Mouse (Mus musculus): ENCODE results near the gene Fstl3.

Fstl3 gene

DNA sequence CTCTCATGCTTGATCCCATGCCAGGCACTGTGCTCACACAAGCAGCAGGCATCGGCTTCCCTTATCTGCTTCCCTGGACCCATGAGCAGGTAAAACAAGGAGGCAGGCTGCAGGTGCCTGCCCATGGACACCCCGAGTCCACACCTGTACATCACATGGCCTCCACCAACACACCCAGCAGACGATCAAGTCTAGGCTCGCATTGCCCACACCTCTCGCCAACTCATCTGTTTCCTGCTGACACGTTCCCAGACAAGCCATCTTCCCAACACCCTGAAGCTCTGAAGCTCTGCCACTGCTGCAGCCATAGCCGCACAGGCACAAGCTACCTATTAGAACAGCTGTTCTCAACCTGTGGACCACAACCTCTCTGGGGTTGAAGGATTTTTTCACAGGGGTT lies 12.8 kb upstream of the Fstl3 start:
- no peak for DNase-seq

DNA sequence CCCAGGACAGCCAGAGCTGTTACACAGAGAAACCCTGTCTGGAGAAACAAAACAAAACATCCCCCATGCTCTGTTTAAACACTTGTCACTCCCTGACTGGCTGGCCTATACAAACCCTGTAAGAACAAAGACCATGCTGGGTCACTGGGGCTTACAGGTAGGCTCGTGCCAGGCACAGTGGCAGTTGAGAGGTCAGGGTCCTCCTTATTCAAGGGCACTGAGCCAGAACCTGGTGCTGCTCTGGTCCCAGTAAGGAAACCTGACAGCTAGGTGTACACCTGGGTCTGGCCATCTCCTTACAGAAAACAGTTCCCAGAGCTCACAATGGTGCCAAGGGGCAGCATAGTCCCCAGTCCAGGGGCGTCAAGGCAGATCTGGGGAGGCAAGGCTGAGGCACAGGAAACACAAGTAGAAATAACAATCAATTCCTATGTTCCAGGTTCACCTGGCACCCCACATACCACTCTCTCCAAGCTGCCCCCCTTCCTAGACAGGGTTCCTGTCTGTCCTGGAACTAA lies 11.8 kb upstream of the Fstl3 start:
- no peak for DNase-seq

DNA sequence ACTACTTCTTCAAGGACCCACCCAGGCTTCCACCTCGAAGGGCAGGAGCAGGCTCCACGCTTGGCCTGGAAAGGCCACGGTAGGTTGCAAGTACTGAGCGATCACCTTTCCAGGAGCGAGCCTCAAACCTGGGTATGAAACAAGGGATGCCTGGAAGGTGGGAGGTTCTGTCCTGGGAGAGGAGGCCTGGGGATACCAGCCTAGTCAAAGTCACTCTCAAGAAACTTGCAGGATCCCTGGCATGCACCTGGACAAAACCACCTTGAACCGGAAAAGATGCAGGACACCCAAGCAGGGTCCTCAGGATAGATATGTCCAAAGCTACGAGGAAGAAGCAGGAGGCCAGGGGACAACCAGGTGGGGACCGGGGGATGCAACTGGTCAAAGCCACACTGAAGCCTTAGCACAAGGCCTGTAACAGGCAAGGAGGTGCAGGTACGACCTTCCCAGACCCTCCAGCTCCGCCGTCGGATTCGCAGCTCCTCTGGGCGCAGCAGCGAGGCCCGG lies 11.0 kb upstream of the Fstl3 start:
- no peak for DNase-seq

DNA sequence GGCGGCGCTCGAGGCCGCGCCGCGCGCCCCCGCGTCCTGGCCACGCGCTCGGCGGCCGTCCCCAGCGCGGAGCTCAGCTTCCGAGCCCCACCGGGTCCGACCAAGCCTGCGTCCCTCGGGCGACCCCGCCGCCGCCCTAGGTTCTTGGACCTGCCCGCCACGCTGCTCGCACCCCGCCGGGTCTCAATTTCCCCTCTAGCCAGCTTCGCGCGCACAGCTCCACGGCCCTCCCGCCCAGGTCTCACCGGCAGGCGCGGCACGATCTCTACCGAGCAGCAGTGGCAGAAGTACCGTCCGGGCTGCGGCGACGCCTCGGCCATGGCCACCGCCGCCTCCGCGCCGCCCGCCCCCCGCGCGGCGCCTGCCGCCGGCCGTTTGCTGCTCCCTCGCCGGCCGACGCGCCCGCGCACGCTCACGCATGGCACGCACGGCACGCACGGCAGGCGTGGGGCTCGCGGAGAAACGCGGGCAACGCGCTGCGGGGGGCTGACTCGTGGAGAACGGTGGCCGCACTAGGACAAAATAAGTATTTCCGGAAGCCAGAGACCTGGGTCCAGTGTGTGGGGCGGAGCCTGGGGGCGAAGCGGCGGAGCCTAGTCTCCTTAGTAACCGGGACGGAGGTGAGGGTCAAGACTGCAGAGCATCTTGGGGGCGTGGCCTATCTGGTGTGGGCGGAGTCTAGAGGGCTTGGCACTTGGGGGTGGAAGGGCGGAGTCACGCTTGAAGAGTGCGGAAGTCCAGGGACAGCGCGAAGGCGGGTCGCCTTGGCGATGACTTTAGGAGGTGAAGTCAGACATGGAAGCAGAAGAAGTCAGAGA lies 10.4 kb upstream of the Fstl3 start, which contains the start of gene Rnf126:
Gene Rnf126 (minus strand): TSS at position 445 of the 818 bp plus-strand sequence.
- DNase-seq, result peak; percentile 99

DNA sequence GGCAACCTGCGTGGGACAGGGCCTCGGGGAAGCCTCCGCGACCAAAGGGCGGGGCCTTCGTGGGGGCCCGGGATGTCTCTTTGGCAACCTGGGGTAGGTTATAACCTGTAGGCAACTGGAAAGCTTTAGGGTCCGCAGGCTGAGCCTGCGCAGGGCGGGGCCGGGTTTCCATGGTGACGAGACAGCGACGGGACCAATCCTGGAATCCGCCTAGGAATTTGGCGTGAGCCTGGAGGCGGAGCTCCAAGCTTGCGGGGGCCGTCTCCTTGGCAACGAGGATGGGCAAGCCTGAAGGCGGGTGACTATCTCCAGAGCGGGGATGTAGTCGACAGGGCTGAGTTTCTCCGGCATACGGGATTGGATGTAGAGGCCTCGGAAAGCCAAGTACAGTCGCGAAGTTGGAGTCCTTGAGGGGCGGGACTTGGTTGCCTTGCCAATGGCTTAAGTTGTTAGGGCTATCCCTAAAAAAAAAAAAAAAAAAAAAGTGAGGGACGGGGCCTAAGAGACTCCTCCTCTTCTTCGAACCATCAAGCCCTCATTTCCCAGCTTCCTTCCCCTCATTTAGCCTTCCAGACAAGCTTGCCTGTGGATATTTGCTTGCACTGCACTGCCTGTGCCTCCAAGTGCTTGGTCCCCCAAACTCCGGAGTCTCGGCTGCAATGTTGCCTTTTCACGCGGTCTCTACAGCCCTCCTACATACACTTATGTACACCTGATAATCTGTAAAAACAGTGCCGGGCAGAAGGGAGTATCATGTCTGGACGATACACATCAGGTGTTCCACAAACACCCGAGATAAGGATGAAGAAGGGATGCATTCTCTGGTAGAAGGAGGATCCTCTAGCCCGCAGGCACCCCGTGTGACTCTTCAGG lies 9.5 kb upstream of the Fstl3 start:
- DNase-seq, result peak; percentile 96

DNA sequence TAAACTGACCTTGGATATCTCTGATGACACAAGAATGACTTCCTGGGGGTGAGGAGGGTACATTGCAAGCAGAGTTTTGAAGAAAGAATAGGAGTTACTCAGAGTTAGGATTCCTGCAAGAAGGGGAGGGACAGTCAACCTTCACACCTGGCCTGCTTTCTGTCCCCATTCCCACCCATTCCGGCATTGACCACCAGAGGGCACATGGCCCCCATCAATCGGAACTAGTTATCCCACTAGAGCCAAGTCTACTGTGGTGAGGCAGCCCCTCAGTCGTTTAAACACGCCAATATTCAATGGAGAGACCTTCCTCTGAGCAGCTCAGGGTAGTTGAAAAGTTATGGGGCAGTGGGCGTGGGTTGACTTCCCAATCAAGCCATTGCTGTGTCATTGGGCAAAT lies 8.7 kb upstream of the Fstl3 start:
- peak; percentile 79 for DNase-seq

DNA sequence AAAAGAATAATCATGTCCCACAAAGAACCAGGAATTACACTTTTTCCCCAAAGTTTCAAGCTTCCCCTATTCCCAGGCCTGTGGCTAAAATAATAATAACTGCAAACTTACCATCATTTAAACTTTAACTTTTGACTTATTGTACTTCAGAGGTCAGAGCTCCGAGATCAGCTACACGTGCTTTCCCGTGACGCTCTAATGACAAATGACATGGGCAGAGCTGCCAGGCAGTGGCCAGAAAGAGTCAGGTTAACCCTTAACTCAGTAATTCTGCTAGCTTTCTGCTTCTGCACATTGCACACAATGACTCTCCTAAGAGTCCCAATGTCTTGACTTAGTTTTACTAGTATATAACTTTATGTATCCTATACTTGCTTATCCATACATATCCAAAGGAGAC lies 7.7 kb upstream of the Fstl3 start:
- DNase-seq, result no peak

DNA sequence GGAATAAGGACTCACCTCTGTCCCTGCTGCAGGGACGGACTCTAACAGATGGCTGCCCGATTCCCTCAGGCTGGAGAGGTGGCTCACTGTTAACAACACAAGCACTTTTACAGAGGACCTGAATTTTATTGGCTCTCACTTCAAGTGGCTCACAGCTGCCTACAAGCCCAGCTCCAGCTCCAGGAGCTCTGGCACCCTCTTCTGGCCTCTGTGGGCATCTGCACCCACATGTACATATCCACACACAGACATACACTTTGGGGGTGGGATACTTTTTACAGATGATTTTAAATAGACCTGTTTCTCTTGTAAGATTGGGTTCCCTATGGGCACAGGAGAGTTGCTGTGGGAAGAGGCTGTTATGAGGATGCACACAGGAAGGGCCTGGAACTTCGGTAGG lies 4.8 kb upstream of the Fstl3 start:
- DNase-seq, result no peak

DNA sequence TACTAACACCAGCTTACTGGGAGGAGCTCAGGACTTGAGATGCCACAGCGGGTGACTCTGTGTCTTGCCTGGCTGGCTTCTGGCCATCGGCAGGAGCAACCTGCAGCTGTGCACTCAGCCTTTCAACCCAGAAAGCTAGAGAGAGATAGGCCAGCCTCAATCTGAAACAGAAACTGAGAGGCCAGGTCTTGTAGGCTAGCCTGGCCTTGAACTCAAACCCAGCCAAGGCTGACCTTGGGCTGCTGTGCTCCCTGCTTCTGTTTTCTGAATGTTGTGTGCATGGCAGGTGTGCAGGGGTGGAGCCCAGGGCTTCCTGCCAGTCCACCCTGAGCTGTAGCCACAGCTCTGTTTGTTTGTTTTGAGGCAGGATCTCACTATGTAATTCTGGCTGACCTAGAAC lies 3.9 kb upstream of the Fstl3 start:
- no peak for DNase-seq

DNA sequence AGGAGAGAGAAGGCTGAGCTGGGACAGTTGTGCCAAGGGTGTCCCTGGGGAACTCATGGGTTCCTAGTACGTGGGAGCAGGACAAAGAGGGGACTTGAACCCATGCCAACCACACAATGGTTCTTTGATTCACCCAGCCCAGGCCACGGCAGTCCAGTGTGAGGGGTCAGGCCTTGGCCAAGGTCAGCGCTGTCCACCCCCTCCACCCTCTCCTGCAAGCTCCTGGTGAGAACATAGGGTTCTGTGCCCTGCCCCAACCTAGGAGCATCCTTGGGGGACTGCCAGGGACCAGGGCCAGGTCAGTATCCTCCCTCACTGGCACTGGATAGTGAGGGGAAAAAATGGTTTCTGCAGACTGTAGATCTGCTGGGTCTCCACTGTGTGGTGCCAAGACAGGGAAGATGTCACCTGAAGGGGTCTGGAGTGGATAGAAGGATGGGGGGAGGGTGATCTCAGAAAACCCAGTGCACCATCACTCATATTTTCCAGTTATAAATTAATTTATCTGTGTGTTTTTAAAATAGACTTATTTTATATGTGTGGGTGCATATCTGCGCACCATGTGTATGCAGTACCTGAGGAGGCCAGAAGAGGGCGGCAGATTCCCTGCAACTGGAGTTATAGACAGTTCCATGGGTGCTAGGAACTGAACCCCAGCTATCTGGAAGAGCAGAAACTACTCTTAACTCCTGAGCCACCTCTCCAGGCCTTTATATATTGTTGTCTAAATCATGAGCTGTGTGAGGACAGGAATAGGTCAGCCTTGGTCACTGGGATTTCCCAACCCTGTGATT lies 2.4 kb upstream of the Fstl3 start:
- no peak for DNase-seq

DNA sequence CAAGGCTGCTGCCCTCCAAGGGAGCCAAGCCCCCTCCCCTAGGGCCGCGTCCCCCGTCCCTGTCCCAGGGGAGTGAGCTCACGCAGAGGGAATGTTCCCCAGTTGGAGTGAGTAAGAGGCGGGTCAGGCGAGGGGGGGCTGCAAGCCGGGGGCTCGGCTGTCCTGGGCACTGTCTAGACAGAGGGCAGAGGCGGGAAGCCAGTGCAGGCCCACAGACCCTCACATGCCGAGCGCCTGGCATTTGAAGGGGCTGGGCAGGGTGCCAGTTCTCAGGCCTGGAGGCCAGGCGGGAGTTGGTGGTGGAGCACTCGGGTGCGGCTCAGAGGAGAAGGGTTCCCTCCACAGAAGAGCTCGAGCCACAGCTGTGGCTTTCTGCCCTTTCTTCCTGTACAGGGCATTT lies 934 bp downstream of the Fstl3 start:
- peak; percentile 45 for DNase-seq

DNA sequence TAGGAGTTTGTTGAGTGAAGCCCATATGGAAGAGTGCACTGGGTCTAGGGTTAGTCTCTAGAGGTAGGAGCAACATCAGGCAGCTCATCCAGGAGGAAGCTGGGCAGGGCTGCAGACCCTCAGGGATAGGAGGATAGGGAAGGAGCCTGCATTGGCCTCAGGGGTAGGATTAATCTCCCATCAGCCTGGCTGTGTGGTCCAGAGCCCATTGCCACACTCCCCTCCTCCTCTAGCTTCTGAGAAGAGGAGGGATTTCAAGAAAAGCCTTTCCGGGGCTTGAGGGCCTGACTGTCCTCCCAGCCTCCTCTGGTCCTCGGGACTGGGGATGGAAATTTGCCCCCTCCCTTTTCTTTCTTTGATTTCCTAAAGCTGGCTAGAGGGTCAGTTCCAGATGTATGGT lies 2.1 kb downstream of the Fstl3 start:
- no peak for DNase-seq

DNA sequence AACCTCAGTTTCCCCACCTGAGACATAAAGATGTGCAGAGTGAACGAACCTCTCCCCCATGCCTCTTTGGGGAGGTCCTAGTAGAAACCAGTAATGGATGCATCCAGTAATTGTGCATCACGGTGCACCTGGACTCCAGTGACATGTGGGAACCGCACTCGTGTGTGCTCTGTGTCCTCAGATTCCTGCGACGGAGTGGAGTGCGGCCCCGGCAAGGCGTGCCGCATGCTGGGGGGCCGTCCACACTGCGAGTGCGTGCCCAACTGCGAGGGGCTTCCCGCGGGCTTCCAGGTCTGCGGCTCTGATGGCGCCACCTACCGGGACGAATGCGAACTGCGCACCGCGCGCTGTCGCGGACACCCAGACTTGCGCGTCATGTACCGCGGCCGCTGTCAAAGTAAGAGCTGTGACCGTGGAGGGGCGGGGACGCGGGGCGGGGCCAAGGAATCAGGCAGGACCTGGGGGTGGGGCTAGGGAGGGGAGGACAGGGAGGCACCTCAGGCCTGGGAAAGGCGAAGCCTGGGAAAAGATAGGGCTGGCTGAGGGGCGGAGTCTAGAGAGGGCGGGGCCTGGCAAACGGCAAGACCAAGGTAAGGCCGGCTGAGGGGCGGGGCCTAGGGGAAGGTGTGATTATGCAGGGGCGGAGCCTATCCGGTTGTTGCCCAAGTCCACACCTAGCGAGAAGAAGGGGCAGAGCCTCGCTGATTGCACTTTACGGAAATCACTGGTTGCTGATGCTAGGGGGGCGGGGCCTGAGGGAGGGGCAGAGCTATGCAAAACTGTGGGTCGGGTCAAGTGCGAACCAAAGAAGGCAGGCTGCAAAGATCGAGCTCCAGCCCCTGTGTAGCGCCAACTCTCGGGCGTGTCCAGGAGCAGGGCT lies 3.0 kb downstream of the Fstl3 start:
- DNase-seq, result peak; percentile 95

DNA sequence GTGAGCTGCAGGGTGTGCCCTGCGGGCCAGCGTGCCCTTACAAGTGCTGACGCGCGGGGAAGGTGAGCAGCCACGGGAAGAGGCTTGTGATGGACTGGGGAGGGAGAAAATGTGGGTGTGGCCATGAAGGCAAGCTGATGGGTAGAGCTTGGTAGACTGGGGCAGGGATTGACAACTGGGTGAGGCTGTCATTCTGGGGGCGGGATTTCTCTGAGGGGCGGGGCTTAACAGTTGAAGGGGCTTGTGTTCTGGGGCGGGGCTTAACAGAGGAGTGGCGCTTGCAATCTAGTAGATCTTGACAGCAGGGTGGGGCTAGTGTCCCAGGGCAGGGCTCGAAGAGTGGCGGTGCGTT lies 3.6 kb downstream of the Fstl3 start:
- DNase-seq, result peak; percentile 76

DNA sequence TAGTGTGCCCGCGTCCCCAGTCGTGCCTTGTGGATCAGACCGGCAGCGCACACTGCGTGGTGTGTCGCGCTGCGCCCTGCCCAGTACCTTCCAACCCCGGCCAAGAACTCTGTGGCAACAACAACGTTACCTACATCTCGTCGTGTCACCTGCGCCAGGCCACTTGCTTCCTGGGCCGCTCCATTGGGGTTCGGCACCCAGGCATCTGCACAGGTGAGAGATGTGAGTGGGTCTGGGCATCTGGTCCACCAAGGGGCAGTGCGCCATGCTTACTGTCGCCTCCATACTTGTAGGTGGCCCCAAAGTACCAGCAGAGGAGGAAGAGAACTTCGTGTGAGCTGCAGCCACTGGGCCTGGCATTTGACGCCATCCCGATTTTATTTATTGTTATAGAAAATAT lies 4.1 kb downstream of the Fstl3 start:
- DNase-seq, result no peak

DNA sequence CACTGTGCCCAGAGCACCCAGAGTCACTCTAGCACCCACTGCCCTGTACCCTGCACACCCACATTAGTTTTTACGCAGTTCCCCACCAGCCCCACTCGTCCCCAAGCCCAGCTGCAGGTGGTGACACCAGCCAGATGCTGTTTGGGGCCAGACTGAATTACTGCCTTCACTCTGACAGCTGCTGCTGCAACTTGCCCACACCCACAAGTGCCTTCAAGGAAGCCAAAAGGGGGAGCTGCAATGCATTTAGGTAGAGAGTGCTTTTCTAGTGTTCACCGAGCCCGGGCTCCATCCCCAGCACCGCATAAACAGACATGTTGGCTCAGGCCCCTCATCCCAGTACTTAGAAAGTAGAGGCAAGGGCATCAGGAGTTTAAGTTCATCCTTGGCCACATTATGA lies 4.9 kb downstream of the Fstl3 start:
- no peak for DNase-seq

DNA sequence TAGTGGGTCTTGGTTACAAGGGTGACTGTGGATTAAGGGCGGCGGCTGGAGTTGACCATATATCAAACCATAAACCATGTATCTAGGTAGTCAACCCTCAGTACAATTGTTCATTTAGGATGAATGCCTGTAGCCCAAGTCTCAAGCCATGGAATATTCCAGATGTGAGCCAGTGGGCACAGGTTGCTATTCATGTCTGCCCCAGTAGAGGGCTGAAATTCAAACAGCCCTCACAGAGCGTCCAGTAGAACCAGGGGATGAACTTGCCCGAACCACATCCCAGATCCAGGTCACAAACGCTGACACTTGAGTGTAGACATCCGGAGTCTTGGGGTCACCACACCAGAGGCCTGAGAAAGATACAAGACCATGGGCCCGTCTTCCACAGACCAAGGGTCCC lies 6.0 kb downstream of the Fstl3 start:
- no peak for DNase-seq

DNA sequence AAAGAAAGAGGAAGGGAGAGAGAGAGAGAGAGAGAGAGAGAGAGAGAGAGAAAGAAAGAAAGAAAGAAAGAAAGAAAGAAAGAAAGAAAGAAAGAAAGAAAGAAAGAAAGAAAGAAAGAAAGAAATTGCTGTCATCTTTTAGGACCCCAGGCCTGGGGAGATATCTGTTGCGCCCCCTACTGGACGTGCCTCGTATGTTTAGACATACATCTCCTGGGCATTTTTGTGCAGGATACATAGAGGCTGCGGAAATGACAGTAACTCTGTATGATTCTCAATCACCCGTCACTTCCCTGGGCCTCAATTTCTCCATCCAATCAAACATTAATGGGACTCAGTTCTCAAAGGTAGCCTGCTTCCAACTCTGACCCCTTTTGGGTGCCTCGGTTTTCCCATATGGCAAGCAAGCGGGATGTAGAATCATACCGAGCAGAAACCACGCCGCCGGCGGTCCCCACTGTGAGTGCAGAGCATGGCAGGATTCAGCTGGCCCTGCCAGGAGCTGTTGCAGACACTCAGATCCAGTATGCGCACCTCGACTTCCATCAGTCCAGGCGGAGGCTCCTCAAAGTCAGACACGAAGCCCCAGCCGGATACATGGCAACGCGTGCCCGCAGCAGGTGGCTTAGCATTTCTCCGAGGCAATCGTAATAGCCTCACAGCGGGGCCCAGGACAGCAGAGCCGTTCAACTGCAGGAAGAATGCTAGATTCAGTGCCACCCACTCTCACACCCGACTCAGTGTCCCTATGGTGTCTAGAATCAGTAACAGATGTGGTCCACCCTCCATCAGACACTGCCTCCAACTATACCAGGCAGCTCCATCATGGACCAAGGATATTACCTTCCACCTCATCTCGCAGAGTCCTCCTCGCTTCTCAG lies 7.1 kb downstream of the Fstl3 start:
- DNase-seq, result peak; percentile 81

DNA sequence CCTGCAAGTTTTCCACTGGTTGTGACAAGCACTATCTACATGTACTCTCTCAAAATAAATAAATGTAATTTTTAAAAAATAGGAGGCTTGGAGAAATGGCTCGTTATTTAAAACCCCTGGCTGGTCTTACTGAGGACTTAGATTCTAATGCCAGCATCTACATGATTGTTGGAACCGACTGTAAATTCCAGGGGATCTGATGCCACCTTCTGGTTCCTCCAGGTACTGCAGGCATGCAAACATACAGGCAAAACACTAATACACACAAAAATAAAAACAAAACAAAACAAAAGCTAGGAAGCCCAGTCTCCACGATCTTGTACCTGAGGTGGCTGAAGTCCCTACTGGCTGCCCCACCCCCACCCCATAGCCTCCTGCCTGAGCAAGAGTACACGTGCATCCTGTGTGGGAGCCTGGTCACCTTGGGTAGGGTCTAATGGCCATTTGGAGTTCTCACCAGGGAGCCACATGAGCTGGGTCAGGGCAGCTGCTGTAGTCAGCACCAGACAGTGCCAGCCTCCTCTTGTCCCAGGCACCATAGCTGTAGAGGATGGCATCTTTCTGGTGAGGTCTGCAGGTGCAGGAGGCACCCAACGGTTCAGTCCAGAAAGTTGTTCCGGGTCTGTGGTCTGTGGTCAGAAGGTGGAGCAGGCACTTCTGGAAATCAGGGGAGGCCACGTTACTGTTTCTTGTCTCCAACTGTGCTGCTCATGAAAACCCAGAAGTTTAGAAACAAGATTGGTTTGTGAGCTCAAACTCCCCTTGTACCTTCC lies 11.5 kb downstream of the Fstl3 start:
- DNase-seq, result peak; percentile 66

DNA sequence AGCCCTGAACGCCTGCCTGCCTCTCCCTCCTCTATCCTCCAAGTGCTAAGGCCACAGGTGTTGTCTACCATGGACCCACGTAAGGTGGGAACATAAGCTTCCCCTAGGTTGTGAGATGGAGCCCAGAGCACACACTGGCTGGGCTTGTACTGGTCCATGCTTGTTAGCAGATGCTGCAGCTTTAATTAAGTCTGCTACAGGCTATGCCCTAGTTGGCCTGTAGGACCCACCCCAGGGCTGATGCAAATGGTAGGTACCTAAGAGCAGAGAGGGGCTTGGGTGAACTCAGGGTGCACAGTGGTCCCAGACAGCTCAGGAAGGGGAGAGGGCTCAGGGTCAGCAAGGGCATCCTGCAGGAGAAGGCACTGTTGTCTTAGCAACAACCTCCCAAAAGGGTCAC lies 12.5 kb downstream of the Fstl3 start:
- no peak for DNase-seq
